Mouse (Mus musculus): Measurements from ENCODE around the gene Xrn2.
A peak's percentile ranks its signal among the peaks of the same experiment; 100 is the strongest.
"Not testable (repeated sequence)": the region's sequence is repeated elsewhere in the genome, so short reads cannot be mapped to it uniquely, and the experiment has no call there.

The Xrn2 gene

DNA sequence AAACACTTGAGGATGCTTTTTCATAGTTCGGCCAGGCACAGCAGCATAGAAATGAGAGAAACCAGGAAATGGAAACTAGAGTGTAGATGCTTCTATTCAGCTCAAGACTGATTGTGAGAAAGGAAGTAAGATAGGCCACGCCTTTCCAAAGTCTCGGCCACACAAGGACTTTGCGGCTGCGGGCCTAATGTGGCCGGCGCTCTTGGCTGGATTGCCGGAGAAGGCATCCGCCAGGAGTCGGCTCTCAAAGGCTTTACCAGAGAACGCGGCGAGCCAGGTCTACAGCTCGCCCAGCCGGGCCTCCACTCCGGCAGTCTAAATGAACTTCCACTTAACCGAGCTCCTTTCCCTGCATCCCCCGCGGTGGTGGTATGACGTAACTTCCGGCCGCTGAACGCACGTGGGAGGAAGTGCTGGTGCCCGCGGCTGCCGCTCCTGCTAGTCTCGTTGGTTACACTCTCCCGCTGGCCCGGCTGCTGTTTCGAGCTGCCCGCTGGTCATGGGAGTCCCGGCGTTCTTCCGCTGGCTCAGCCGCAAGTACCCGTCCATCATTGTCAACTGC lies at the start of gene Xrn2:
Gene Xrn2 (plus strand): TSS at position 374 of the 562 bp plus-strand sequence.
- DNase-seq (ENCODE audit: low read depth) = peak; percentile 94

DNA sequence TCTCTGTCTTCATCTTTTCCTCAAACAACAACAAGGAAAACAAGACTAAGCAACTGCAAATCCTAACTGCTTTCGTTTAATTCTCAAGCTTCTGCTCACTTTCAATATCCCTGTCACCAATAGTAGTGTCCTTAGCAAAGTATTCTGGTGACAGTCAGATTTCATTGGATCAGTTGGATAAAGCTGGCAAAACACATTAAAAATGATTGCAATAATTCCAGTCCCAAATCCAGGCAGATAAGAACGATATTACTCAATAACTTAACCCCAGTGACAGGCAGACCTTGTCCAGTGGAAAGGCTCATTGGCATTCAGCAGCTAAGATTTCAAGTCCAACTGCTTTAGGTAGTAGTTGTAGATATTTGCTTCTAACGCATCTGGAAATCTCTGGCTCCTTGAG lies 37.8 kb upstream of the Xrn2 start:
- no peak for DNase-seq (ENCODE audit: low read depth)

DNA sequence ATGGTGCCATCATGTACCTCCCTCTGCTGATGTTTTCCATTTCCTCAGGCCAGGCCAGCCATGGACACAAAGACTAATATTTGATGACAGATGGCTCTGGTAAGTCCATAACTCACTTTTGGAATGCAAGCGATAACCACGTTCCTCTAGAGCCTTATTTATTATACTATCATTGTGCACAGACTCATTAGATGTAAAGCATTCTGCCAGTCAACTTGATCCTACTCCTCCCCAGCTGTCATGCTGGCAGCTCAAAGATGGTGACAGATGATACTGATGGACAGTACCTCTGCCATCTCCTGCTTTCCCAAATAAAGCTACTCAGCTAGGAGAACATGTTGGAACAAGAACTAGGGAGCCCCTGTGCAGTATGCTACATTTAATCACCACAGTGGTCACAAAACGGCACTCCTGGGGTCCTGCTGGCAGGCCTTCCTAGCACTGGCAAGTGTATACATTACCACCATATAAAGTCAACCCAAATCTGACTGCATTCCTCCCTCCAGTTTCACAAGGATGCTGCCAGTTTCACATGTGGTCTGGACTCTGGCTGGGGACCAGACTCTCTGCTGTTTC lies 37.3 kb upstream of the Xrn2 start:
- no peak for DNase-seq (ENCODE audit: low read depth)

DNA sequence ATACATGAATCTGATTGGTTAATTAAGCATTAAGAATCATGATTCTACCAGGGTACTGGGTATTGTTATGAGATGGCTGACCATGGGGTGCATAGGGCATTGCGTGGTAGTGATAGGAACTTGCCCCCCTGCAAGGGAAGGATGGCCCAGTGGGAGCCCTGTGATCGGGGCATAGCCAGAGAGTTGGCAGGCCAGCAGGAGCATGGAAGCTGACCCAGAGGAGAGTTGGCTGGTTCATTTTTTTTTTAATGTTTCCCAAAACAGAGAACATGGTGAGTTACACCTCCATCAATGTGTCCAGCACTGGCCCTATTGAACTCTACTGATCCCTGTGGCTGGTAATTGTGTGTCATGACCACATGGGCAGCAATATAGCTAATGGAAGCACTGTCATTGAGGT lies 30.0 kb upstream of the Xrn2 start:
- DNase-seq (ENCODE audit: low read depth) = no peak

DNA sequence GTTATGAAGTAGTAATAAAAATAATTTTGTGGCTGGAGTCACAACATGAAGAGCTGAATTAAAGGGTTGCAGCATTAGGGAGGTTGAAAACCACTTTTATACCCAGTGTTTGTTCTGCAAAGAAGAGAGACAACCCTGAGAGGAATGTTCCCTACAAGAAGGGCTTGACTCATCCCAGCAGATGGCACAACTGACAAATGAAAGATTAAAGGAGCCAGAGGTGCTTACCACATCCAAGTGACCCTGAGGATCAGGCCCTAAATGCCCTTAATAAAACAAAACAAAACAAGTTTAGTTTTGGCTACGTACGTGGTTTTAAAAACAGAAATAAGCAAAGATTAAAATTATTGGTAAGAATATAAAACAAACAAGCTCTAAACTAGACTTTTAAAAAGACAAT lies 28.0 kb upstream of the Xrn2 start:
- no peak for DNase-seq (ENCODE audit: low read depth)

DNA sequence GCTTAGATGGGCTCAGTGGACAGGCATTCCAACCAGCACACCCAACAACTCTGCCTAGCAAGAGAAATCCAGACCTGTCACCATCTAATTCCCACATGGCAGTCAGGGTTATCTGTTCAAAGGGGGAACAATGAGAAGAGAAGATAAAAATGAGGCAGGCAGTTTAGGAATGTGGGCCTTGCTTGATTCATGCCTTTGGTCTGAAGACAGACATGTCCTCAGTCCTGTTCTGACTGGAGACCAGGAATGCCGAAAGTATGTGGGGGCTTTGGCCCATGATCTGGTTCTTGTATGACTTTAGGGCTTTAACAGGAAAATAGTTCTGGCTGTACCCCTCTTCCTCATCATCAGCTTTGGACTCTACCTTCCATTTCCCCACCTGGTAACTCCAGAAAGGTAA lies 27.0 kb upstream of the Xrn2 start:
- DNase-seq (ENCODE audit: low read depth) = no peak

DNA sequence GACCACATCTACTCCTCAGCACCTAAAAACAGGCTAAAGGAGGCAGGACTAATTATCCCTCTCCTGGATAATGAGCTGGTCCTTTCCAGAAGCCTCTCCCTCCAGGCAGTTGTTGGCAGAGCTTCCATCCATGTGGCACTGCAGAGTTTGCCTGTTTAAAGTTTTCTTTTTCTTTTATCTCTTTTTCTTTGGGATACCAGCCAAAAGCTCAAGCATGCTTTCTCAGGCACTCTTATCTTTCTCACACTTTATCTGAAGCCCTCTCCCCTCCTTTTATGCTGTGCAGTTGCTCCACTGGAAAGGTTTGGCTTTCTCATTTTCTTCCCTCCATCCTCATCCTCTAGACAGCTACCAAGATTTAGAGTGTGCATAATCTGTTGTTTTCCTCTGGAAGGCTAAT lies 26.4 kb upstream of the Xrn2 start:
- DNase-seq (ENCODE audit: low read depth) = no peak

DNA sequence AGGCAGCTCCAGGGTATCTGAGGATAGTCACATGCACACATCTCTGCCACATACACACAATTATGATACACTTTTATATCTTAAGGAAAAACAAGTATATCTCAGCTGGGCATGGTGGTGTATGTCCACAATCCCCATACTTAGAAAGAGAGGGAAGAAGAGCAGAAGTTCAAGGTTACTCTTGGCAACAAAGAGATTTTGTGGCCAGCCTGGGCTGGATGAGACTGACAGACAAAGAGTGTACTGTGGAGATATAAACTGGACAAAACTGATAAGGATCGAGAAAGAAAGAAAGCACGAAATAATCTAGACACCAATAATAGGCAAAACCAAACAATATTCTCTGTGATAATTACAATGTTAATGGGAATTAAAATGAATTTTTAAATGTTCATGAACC lies 5.5 kb upstream of the Xrn2 start:
- no peak for DNase-seq (ENCODE audit: low read depth)

DNA sequence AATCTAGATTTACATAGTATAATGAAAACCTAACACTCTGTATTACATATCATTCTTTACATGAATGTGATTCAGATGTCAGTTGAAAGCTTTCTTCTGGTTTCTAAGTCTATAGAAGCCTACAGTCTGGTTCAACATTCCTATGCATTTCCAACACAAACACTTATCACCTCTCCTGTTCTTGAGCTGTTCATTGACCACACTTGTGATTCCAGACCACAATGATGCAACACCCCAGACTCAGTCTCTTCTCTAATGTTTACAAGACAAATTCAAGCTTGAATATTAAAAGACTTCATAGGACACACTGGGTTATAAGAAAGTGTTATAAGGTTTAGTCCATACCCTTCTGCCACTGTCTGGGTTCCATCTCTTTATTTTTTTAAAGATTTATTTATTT lies 3.7 kb upstream of the Xrn2 start:
- DNase-seq (ENCODE audit: low read depth) = no peak

DNA sequence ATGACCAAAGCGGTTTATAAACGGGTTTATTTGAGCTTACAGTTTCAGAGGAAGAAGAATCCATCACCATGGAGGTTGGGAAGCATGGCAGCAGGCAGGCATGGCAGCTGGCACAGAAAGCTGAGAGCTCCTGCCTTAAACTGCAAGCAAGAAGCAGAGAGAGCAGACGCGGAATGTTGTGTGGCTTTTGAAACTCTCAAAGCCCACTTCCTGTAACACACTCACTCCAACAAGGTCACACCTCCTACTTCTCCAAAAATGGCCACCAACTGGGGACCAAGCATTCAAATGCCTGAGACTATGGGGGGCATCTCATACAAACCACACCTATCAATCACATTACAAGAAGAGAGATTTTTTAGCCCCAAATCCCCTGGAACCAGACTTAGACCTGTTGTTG lies 2.7 kb upstream of the Xrn2 start:
- no peak for DNase-seq (ENCODE audit: low read depth)

DNA sequence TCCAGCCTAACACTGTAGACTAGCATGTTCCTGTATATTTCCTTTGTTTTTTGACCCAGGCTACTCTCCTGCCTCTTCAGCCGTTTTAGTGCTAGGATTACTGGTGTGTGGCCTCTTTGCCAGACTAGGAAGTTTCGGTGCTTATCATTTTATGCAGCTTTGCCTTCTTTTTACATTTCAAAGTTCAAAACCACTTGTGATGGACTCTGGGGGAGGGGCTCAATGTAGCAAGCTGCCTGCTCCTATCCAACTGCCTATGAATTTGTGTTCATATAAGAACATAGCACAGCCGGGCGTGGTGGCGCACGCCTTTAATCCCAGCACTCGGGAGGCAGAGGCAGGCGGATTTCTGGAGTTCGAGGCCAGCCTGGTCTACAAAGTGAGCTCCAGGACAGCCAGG lies 1.8 kb upstream of the Xrn2 start:
- DNase-seq (ENCODE audit: low read depth) = no peak

DNA sequence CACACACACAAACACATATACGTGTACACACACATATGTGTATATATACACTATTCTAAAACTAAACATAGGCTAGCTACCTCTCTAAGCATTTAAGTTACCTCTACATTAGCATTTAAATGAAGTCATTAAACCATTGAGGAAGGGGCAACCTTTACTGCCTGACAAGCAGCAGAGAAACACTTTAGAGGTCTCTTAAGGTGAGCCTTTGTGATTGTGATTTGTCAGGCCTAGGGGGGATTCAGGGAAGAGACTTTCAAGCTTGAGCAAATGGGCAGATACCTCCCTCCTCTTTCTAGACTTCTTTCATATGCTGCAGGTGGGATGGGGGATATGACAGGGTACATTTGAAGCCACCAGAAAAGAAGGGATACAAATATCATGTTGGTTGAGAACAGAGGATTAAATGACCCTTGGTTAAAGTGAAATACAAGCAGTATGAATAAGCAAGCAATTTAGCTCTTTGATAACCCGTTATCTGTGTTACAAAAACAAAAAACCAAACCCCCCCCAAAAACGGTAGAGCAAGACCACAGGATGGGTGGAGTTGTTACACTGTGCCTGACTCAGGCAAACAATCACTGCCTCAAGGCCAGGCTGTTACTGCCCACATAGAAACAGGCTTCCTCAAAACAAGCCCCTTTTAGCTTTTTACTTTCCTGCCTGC lies 1.2 kb upstream of the Xrn2 start:
- DNase-seq (ENCODE audit: low read depth) = peak; percentile 22

DNA sequence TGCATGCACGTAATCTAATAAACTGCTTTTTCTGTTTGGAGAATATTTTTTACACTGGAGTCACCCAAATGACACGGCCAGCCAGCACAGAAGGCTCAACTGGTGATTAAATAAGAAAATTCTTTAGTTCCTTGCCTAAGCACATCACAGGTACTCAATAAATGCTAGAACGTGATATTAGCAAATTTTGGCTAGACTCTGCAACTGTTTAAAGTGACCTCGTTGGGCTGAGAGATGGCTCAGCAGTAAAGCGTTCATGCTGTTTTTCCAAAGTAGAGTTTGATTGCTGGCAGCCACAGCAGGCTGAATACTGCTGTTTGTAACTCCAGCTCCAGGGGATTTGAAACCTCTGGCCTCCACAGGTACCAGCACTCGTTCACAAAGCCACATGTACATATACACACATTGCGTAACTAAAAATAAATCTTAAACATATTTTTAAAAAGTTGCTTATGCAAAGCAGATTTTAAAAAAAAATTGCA lies 614 bp upstream of the Xrn2 start:
- no peak for DNase-seq (ENCODE audit: low read depth)

DNA sequence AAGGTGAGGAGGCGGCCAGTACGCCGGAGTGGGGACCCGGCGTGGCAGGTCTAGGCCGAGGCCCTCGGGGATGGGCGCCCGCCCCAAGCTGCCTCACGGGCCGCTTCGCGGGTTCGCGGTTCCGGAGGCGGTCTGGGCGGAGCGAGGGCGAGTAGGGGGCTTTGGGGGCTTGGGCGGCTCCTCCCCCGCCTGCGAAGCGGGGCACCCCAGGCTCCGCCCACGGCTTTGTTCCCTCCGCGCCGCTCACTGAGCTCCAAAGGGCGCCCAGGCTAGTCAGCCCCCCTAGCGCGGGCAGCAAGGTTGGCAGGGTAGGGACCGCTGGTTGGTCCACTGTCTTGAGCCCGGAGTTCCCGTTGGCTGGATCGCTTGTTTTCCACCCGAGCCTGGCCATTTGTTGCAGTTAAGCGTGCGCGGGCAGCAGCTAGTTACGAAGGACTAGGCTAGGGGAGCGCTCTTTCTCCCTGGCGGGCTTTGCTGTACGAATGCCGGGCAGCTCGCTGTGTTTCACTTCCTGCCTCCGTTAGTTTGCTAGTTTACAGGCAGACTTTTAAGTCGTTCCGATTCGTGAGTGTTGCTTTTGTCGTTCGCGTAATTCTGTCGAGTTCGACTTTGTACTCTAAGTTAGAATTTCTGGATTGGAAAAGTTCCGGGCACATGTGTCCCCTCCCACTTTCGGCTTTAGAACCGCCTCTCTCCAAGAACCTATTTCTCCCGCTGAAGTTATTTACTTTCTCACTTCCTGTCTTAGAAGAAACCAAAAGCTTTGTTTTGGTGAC lies 586 bp downstream of the Xrn2 start:
- peak; percentile 70 for DNase-seq (ENCODE audit: low read depth)

DNA sequence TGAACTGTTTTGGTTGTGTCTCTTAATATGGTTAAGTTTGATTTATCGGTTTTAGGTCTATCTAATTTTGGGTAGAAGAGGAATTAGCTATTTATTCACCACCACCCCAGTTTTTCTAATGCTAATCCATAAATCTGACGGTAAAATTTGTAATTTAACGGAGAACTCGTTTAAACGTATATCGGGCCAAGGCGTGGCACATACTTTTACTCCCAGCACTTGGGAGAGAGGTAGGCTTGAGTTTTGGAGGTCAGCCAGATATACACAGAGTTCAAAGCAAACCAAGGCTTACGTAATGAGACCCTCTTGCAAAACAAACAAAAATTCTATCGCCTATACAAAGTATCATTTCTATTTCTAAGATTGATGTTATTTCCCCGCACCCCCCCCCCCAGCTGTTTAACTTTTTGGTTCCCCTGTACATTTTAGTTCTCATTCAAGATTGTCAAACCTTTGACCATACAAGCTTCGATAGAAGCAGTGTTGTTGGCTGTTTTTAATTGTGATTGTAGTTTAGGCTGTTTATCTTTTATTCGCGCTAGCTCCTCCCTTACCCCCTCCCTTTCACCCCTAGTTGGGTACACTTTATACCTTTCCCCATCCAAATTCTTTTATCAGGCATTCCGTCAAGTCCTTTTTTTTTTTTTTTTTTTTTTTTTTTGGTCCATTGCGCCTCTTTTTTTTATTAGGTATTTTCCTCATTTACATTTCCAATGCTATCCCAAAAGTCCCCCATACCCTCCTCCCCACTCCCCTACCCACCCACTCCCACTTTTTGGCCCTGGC lies 1.5 kb downstream of the Xrn2 start:
- DNase-seq (ENCODE audit: low read depth) = no peak

DNA sequence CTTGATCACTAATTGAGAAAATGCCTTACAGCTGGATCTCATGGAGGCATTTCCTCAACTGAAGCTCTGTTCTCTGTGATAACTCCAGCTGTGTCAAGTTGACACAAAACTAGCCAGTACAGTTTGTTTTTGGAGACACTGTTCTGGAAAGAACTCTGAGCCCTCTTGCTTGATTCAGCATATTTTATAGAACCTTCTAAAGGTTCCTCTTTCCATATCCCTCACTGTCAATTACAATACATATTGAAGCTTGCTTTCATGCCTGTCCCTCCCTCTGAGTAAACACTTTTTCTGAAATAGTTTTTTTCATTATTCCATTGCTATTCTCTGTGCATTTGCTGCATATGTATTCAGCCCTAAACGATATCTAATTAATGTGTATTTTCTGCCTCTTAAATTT lies 9.2 kb downstream of the Xrn2 start:
- not testable (repeated sequence) for DNase-seq (ENCODE audit: low read depth)

DNA sequence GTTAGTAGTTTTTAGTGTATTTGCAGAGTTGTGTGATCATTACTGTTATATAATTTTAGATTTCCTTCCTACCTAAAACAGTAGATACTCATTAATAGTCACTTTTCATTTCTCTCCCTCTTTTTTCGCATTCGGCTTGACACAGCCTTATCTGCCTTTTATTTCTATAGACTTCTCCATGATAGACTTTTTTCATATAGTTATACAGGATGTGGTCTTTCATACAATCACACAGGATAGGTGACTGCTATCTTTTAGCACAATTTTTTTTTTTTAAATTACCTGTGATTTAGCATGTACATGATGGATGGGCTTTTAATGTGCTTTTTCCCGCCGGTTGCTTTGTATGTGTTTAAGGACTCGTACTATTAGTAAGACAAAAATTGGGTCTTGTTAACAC lies 10.3 kb downstream of the Xrn2 start:
- no peak for DNase-seq (ENCODE audit: low read depth)

DNA sequence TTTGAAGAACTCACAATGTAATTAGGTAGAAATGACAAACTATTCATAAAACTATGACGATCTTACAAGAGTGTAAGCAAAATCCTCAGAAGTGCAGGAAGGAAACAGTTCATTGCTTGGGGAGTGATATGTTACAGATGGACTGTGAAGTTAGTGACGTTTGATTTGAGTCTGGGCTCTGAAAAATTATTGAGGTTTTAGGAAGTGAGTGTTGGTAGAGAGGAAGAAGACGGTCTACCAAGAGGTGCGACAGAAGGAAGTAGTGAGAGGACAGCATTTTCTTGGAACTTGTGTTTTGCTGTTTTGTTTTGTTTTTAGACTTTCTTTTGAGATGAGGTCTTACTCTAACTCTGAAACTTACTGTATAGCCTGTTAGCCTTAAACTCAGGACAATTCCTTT lies 10.8 kb downstream of the Xrn2 start:
- DNase-seq (ENCODE audit: low read depth) = no peak

DNA sequence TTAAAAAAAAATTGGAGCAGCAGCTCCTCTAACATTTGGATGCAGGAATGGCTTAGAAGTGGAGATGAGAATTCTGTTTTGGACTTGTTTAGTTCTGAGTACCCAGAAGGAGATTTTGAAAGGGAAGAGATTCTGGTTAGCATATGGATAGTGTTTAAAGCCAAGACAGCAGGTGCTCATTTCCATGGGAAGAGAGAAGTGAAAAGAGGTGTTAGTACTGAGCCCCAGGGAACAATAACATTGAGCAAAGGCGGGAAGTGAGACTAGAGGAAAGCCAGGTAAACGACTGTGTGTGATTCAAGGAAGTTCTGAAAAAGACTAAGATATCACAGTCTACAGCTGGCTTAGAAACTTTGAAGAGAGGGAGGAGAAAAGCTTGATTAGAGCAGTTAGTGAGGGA lies 20.3 kb downstream of the Xrn2 start:
- no peak for DNase-seq (ENCODE audit: low read depth)

DNA sequence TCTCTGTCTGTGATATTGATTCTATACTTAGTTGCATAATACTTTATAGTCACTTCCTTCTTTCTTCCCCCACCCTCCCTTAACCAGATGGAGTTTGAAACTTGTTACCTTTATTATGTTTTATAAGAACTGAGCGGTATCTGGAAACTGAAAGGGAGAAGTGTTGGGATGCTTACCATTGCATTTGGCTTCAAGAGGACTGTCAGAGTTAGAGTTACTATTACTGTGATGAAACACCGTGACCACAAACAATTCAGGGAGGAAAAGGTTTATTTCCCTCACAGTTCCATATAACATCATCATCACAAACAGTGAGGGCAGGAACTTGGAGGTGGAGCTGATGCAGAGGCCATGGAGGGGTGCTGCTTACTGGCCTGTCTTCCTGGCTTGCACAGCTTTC lies 23.1 kb downstream of the Xrn2 start:
- no peak for DNase-seq (ENCODE audit: low read depth)

DNA sequence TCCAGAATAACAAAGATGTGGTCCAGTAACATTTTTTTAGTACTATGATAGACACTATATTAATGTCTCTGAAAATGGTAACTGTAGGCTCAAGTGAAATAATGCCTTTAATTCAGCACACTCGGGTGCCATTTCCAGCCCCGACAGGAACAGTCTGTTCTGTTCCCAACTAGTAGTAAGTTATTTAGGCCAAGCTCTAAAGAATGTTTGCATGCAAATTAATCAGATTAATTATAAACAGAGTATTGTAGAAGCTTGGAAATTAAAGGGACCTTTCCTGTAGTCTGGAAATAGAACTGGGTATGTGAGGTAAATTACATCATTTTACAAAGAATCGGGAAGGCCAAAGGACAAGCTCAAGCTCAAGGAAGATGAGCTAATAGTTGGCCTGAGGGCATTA lies 34.3 kb downstream of the Xrn2 start:
- no peak for DNase-seq (ENCODE audit: low read depth)

DNA sequence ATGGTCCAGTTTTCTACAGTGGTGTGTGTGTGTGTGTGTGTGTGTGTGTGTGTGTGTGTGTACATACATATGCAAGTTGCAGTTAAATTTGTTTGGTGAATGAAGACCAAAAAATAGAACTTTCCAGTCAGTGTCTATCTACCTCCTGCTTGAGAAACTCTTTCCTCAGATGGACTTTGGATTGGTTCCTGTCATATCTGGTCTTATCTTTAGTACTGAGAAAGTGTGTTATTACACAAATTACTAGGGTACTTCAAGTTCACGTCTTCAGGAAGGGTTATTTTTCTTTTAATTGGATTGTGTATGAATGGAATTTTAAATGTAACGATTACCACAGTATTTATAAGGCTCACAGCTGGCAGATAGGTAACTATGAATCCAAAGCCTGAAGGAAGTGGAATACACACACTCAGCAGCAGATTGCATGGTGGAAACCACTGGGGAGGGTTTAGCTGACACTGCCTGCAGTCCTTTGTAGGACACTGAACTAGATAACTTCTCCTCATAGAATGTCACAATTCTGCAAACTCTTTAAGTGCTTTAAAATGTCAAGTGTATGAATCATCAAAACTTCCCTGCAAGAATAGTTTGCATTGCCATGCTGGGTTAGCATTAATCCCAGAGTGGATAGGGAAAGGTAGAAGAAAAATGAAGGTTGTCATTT lies 40.6 kb downstream of the Xrn2 start:
- no peak for DNase-seq (ENCODE audit: low read depth)

All from c-Kit-positive CD71-negative TER-119-negative erythroid progenitor cells, embryonic 14.5 days (primary cell).